Mouse (Mus musculus): ENCODE results near the gene Trhde.

Gene Trhde

DNA sequence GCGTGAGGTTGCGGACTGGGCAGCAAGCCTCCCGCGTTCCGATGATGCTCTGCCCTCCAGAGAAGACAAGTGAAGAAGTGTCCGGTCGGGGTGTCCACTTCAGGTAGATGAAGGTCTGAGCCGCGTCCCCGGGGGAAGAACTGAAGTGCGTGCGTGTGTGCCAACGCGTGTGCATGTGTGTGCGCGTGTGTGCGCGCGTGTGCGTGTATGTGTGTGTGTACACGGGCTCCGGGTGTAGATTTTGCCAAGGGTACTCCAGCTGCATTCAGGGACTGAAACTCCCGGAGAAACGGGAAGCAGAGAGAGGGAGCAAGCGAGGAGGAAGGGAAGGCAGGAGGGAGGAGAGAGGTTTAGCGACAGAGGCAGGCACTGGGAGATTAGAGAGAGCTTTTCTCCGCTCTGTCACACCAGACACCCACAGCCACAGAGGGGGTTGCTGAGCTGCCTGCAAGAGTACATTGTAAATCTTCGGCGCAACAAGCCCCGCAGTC is at the start of gene Trhde:
Gene Trhde, minus strand, starts transcription at position 147 of the 491 bp plus-strand sequence.
- DNase-seq (ENCODE audit: low spot score), result no peak

DNA sequence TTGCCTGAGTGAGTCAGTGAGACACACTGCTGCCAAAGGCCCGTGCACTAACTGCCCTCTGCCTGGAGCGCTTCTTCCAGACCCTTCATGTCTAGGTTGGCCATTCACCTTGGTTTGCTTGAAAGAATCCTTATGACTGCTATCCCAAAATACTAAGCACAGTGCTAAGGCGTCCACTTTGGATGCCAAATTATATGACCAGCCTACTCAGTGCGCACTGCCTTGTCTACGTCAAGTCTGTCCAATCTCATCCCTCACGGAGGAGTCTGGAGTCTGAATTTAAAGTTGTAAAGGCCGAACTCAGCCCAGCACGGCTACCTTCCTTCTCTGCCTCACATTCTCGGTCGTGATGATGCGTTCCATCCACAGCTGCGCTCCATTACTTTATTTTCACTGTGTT is 39.9 kb upstream of the Trhde start:
- no peak for DNase-seq (ENCODE audit: low spot score)

DNA sequence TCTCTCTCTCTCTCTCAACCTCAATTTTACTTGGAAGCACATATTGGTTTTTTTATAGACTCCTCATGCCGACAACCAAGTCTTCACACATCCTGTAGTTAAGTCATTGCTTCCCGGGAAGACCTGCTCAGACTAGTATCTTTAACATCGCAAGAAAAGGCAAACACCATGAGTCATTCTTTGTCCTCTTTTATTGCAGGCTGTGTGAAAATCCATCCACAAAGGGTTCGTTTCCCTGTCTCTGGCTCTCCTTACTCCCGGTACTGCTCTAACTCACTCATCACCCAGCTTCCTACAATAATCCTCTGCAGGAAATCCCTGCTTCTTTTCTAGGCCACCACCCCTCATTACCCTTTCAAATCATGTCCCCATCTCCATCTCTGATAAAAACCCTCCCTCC is 39.3 kb upstream of the Trhde start:
- no peak for DNase-seq (ENCODE audit: low spot score)

DNA sequence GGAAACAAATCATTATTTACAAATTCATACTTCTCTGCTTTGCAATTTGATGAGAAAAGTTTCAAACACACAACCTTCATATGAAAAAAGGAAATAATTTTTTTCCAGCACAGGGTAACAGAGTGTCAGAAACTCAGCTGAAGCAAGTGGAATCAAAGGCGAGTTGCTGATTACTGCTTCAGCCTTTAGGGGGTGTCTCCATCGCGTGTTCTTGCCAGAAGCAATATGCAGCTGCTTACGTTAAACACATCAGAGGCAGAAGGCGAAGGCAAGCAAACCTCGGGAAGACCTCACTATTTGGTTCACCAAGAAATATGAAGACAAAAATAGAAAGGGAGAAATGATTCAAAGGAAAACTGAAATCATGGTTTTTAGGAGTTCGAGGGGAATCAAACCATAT is 29.2 kb upstream of the Trhde start:
- no peak for DNase-seq (ENCODE audit: low spot score)

DNA sequence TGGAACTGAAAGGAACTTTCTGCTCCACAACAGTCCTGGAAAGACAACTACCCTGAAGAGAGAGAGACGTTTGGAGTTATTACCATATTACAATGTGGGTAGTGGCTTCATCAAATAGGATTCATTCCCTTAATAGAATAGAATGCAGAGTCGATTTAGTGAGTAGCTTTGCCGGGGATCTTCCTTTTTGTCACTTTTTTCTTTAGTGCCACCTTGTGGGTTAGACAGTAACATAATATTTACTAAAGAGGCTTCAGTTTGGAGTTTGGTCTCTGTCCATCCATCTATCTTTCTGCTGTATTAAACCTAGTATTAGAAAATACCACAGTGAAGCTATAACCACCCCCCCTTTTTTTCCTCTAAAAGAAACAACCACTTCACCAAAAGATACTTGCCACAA is 6.7 kb upstream of the Trhde start:
- no peak for DNase-seq (ENCODE audit: low spot score)

DNA sequence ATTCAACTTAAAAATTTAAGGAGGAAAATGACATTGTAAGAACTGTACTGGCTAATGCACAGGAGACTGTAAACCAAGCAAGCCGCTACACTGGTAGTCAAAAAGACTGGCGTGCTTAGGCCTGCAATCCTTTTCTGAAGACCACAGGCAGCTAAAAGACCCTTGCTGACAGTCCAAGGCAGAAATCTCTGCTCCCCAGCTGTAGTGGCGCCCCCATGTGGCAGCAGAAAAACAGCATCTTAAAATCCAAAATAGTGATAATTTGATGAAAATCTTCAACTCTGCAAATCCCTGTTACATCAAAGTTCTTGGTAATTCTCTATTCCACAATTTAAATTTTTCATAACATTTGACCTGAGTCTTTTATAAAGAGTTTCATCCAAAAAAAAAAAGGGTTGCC is 3.8 kb upstream of the Trhde start:
- no peak for DNase-seq (ENCODE audit: low spot score)

DNA sequence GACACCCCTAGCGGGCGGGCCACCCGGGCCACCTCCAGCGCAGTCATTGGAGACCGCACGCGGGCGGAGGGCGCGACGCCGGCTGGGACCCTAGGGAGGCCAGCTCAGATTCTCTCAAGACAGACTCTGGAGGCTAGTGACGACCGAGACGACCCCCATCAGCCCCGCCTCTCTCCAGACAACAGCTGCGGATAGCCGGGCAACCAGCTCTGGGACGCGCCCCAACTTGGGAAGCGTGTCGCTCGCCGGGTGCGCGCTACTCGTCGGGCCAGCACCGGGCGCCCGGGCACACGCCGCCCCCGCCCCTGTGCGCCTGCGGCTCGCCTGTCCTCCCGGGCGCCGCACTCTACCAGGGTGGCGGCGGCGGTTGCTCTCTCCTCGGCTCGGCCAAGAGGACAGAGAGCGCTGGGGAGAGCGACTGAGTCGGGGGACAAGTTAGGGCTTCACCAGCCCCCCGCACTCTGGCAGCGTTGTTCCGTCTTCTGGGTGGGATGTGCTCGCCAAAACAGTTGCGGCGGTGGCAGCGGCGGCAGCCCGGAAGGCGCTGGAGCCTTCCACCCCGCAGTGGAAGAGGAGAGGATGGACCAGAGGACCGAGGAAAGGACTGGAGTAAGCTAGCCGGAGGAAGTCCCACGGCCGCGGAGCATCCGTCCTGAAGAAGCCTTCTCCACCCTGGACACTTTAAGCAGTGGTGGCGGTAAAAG is 498 bp downstream of the Trhde start:
- no peak for DNase-seq (ENCODE audit: low spot score)

DNA sequence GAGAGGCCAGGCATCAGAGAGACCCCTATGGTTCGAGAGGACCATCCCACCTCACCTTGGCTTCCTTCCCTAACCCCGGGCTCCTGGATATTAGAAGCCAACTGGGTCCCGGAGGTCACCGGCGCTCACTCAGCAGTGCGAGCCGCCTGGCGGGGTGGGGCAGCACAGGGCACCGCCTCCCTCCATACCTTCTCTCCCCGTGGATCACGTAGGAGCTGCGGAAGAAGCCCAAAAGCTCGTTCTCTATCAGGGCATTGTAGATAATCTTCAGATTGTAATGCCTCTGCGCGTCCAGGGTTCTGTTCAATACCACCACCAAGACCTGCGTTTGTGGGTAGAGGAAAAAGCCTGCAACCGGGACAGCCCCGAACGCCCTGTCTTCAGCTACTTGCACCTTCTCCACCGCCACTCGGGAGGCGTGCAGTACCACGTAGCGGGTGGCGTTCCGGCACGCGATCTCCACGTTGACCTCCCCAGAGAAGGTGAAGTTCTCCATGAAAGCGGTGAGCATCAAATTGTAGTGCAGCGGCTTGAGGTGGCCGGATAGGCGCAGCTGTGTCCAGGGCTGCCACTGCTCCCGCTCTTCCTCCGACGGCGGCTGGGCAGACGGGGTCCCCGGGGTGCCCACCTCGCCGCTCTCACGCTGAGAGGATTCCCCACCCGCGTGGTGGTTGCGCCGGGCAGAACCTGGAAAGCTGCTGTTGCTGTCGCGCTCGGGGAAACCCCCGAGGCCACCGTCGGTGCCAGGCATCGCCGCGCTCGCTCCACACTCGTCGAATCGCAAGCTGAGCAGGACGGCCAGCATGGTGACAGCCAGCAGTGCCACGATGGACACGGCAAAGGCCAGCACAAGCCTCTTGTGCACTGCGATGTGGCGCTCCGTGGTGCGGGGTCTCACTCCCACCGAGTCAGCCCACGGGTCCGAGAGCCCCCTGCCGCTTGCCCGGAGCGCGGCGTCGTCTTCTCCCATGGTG is 1.5 kb downstream of the Trhde start:
- DNase-seq (ENCODE audit: low spot score), result no peak

DNA sequence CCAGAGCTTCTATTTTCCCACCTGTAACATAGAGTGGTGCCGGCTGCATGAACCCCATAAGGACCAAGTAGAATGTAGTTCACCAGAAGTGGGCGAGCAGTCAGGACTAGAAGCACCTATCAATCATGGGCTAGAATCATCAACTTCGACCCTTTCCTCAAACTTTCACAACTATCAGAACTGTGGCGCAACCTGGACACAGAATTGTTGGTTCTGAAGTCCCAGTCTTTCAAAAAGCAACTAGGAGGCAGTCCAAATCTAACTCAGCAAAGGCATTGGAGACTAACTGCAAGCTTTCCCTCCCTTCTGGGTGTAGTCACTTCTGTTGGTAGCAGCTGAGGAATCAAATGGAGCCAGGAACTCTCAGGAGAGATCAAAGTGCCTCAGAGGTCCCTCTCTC is 2.6 kb downstream of the Trhde start:
- no peak for DNase-seq (ENCODE audit: low spot score)

DNA sequence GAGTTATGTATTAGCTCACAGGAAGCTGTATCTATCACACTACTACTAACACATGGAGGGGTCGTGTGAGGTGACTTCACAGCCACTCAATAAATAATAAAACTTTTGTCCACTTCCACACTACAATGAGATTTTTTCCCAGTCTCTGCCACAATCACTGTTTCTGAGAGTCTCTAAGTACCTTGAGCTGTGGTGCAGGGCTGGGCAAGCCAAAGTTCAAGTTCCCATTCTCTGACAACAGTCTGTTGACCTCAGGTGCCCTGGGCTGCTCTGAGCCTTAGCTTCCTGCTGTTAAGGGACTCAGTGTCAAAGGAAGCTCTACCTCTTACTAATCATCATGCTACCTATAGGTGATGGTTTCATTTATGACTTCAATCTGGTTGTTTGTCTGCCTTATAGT is 3.3 kb downstream of the Trhde start:
- DNase-seq (ENCODE audit: low spot score), result no peak

DNA sequence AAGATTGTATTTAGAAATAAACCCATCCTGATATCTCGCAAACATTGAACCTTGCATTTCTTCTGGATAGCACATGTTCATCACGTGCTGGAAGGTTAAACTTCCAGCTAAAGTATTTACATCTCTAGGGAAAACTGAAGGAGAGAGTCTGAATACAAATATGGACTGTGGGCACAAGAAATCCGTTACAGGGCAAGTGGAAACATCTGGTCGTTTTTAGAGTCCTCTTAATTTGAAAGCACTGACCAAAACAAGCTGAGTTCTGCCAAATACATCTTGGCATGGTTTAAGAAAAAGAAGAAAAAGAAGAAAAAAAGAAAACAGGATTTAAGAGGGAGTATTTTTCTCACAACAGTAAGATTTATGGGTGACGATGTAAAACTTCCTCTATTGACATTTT is 3.9 kb downstream of the Trhde start:
- DNase-seq (ENCODE audit: low spot score), result no peak

DNA sequence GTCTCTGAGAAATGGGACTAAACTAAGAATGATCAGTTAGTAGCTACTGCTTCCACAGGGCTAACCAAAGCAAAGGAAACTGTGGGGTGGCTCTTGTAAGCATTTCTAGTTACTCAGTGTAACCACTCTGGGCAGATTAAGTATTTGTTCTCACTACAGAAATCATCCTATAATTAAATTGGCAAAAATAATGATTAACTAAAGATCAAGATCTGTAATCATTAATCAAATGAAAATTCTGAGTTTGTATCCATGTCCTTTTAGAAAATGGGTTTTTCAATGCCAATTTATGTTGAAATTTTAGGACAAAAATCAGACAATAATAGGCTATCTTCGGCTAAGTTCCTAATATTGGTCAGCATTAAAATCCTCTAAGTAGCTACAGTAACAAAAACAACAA is 4.4 kb downstream of the Trhde start:
- no peak for DNase-seq (ENCODE audit: low spot score)

DNA sequence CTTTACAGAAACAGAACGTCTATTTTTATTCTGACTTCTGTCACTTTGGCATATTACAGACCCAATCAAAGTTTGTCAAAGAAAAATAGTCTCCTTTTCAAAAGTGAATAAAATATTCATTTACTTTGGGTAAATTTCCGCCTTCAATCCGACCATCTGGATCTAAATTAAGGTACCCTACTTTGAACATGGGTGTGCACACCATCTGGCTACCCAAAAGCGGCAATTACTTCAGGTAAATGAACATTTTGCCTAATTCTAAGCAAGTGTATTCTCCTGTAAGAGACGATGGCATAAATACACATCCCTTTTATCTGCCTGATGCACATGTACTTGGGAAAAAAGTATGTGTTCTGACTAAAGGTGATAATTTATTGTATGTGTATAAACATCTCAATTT is 5.2 kb downstream of the Trhde start:
- DNase-seq (ENCODE audit: low spot score), result no peak

DNA sequence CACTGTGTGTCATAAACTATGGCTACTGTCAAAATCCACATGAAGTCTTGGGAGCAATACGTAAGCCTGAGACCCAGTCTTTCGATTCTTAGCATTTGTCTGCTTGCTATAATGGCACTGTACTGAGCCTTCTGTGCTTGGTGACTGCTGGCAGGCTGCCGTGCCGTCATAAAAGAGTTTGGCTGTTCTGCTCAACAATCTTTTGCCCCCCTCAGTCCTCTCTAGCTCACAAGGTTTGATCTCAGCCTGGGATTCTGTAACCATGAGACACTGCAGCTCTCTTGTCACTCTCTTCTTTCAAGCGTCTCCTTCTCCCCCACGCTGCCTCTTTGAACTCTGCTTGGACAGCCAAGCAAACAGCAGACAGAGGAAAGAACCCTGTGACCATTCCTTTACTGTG is 7.9 kb downstream of the Trhde start:
- no peak for DNase-seq (ENCODE audit: low spot score)

DNA sequence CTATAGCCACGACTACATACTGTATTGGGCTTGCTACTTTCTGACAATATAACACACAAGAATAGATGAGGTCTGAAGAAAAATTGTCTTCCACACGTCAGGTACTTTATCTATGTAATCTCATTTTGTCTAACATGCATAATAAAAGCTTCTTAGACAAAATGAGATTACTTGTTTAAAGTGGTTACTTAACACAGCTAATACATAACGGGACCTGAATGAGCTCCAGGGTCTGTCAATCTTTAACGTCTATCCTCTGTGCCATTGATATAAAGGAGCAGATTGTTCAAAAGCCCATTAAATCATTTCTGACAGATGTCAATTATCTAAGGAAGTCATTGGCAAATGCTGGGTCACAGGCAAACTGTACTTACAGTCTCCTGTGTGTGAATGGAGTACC is 36.2 kb downstream of the Trhde start:
- no peak for DNase-seq (ENCODE audit: low spot score)

DNA sequence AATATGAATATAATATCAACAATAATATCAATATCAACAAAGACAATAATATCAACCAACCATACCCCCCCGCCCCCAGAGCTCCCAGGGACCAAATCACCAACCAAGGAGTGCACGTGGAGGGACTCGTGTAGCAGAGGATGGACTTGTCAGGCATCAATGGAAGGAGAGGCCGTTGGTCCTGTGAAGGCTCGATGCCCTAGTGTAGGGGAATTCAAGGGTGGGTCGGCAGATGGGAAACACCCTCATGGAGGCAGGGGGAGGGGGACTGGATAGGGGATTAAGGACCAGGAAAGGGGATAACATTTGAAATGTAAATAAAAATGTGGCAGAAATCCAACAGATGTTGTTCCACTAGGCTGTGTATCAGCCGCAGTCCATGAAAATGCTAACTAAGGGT is 40.0 kb downstream of the Trhde start:
- no peak for DNase-seq (ENCODE audit: low spot score)

DNA sequence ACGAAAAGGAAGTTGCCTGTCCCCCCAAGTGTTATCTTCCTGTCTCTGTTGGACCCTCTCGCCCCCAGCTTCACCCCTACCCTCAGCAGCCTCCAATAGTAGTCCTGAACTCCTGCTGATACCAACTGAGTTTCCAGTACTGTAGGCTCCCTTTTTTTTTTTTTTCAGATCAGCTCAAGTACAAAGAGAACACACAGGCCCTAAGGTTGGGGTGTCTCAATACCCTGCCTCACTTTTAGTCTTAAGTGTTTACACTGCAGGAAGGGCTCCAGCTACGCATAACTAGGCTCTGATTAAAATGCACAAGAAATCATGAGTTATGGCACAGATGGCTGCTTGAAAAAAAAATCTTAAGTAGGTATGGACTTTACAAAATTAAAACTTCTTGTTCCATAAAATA is 42.9 kb downstream of the Trhde start:
- no peak for DNase-seq (ENCODE audit: low spot score)

DNA sequence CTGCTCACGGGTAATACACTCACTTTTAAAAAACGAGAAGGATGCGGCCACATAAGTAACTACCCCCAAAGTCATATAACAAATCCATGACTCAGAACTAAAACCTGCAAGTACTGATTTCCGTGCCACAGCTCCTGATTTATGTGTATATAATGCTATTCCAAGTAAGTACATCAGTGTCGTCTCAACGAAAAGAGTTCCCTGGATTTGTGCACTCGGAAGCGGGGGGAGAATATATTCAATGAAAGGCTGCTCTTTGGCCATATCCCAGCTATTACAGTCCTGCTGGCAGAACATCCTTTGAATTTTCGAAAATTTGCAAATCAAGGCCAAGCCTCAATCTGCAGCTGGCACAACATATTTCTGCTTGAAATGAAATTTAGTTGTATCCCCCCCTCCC is 43.5 kb downstream of the Trhde start:
- DNase-seq (ENCODE audit: low spot score), result no peak

DNA sequence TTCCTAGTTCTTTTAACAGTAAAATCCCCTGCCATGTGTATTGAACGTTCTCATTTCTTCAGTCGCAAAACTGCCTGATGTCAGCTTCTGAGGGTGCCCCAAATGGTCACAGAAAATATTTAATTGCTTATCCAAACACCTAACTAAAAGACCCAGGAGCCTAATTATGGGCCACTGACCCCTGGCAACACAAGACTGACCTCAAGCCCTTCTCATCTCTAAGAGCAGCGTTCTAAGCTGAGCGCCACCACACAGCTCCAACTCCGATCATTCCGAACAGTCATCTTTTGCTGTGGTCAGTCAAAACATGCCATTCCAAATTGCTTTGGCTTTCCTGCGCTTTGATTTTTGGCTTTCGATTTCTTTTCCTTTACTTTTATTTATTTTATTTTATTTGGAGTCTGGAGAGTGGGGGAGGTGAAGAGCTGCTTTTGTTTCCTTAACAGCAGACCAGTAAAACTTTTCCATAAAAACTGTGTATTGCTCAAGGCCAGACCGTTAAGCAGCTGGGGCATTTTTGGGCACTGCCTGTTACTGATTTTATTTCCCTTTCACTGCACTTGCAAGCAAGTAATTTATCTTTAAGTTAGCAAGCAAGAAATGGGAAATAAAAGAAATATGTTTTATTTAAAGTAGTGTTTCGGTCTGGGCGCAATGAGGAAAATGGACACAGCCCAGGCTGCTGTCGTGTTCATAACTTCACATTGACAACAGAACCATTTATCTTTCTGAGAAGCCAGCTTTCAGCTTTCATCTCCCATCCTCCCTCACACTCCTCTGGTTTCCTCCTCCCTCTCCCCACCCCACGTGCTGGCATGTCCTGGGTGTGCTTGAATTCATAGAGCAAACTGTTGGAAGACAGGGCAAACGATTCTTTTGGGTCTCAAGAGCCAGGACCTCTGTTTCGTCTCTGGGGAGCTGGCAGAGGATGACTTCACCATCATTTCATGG is 59.1 kb downstream of the Trhde start:
- DNase-seq (ENCODE audit: low spot score), result peak; percentile 7

DNA sequence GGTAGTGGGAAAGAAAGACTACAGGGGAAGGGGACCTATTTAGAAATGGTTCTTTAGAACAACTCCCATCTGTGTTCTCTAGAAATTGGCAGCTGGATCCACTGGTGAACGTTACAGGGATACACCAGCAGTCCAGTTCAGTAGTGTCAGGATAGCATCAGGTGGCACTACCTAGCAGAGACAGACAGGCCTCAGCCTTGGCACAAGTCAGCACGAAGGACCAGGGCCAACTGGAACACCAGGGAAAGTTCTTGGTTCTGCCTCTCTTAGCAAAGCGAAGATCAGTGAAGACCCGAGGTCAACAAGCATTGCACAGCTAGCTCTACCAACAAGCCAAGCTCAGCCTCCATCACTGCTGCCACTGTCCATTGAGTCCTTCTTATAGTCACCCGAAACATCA is 62.2 kb downstream of the Trhde start:
- no peak for DNase-seq (ENCODE audit: low spot score)

DNA sequence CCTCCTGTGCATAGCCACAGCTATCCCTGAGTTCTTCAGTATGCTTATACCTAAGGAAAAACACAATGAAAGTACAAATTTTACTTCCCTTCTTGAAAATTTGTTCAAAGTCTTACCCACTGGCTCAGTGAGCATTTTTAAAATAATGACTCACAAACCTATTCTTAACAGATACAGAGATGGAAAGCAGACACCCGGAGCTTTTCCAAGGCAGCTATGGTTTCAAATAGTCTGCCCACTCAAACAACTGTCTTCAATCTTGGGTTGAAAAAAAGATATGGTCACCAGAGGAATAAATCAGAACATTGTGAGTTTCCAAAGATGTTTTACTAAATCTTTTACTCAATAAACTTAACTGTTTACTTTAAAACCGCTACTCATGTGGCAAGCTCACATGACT is 64.5 kb downstream of the Trhde start:
- DNase-seq (ENCODE audit: low spot score), result no peak

DNA sequence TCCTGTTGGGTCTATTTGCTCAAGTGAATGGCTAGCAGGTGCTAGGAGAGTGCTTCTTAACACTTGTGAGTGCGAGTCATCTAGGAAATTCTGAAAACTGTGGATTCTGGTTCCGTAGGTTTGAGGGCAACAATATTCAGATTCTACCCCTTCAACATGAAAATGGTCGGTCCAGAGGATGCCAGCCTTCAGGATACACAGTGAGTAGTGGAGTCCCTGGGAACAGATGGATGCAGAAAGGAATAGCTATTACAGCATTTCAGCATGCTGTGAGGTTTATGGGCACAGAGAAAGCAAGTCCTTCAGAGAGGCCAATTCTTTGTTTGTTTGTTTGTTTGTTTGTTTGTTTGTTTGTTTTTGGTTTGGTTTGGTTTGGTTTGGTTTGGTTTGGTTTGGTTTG is 65.7 kb downstream of the Trhde start:
- DNase-seq (ENCODE audit: low spot score), result no peak

All from ovary, postnatal 10 days (tissue).